Mouse (Mus musculus) 3T3-L1 (cell line): ENCODE measurements at regions not wholly inside any gene's neighbourhood (a gene's known extent, or its start where the extent isn't known, plus 50 kb on each side); places are given as distances from the start of the nearest gene placed in this dataset.
A peak's percentile ranks its signal among the peaks of the same experiment; 100 is the strongest.

Experiments used
- DNase-seq: peaks from one replicate; pipeline ENCODE4 v3.0.0-alpha.2; 2015; ENCODE audit warnings: low read depth, low spot score

GRCm38 (mm10) chr2:80231891-80232290, 60.4 kb upstream of the Prdx6b start:
- no peak for DNase-seq

DNA sequence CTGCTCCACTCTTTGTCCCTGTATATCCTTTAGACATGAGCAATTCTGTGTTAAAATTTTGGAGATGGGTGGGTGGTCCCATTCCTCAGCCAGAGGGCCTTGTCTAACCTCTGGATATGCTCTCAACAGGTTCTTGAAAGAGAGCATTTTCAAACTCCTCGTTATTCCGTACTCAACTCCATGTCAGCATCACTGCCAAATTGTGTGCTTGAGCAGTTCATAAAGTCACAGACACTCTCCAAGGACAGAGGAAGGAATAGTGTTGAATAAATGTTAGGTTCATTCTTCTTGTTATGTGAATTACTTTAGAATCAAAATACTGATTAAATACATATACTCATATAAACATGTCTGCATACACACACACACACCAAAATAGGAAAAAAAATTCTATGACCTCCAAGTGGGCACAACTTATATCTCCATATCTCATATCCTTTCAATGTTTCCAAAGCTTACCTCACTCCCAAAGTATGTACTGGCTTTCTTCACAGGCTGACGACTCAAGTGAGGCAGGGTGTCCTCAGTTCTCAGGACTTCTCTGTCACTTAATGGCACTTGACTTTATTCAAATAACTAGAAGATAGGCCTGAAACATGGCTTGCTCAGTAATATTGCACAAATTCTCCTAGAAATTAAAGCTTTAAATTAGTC, 75.9 kb upstream of the Pde1a start:
- DNase-seq: no peak

DNA sequence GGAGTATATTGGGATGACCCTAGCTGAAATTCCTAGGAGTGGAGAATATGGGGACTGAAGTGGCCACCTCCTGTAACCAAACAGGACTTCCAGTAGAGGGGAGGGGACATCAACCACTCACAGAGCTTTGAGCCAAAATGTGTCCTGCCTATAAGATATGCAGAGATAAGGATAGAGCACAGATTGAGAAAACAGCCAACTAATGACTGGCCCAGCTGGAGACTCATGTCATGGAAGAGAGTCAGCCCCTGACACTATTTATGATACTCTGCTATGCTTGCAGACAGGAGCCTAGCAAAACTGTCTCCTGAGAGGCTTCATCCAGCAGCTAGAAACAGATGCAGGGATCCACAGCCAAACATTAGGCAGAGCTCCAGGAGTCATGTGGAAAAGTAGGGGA, 74.2 kb upstream of the Pde1a start:
- DNase-seq: no peak

DNA sequence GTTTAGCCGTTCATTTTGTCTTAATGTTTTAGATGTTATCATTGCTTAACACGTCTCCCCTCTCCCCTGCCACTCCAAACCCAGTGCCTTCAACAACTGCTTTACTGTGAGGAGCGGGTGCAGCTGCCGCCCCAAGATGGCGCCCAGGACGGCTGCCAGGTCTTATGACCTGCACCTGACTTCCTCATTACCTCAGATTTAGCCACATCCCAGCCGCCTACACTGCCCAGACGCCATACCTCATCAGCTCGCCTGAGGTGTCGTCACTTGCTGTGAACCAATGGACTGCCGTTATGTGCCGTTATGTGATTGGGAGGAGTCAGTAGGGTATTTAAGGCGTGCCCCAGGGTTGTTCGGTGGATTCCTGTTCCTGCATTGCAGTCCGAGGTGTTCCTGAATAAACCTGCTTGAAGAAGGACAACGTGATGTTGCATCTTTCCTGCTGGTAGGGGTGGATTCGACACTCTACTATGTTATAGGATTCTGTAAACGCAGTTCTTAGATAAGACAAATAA, 66.7 kb upstream of the Pde1a start:
- DNase-seq: no peak

DNA sequence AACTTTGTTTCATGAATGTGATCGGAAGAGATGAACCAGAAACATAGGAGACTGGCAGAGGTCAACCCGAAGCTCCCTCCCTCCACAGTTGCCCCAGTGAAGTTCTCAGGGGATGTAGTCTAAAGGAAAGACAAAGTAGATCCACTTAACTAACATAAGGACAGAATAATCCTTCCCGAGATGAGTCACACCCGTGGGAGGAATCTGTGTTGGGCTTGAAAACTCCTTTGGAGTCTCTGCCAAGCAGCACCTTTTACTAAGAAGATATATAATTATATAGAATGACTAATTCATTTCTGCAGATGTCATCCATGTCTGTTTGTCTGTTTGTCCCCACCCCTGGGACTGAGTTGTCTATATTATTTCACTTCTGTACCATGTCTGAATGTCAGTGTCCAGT, 59.1 kb upstream of the Pde1a start:
- DNase-seq: peak; percentile 41

- DNase-seq: no peak
These were observed 57.6 kb upstream of the Pde1a start for GRCm38 (mm10) chr2:80186867-80187266.
